Mouse (Mus musculus) forebrain, embryonic 15.5 days (tissue): Measurements from ENCODE around the gene Rgs7bp. TPM values are rescaled to one million over a fixed set of nuclear protein-coding genes. Genes with fewer than 3 reads are reported as not detected.
A peak's percentile ranks its signal among the peaks of the same experiment; 100 is the strongest.

Experiments
- ATAC-seq: fragments of 200-750 bp; cut with Nextera tagmentation; replicated peaks from 2 replicates; pipeline ENCODE4 v1.8.0; 2017; ENCODE audit warnings: mild to moderate bottlenecking, moderate TSS enrichment, moderate library complexity
- H3K27ac ChIP-seq: fragments of 300-500 bp; sonication (generic); replicated peaks from 2 replicates; pipeline ENCODE4 v1.5.1; 2015; ENCODE audit warnings: mild to moderate bottlenecking, inconsistent platforms
- H3K27me3 ChIP-seq: fragments of 300-500 bp; sonication (generic); 2 replicates; pipeline ENCODE4 v1.6.1; 2015; ENCODE audit warnings: inconsistent platforms
- H3K36me3 ChIP-seq: fragments of 300-500 bp; sonication (generic); 2 replicates; pipeline ENCODE4 v1.6.1; 2015; ENCODE audit warnings: mild to moderate bottlenecking, inconsistent platforms
- H3K4me1 ChIP-seq: fragments of 300-500 bp; sonication (generic); 2 replicates; pipeline ENCODE4 v1.6.1; 2015; ENCODE audit warnings: inconsistent platforms
- H3K4me2 ChIP-seq: fragments of 300-500 bp; sonication (generic); replicated peaks from 2 replicates; pipeline ENCODE4 v1.6.1; 2015; ENCODE audit warnings: mild to moderate bottlenecking, inconsistent platforms
- H3K4me3 ChIP-seq: fragments of 300-500 bp; sonication (generic); 2 replicates; pipeline ENCODE4 v1.5.1; 2015; ENCODE audit warnings: mild to moderate bottlenecking, inconsistent platforms
- H3K9ac ChIP-seq: fragments of 300-500 bp; sonication (generic); replicated peaks from 2 replicates; pipeline ENCODE4 v1.6.1; 2015; ENCODE audit warnings: mild to moderate bottlenecking, inconsistent platforms
- H3K9me3 ChIP-seq: fragments of 300-500 bp; sonication (generic); 2 replicates; pipeline ENCODE4 v1.6.1; 2016; ENCODE audit warnings: inconsistent platforms
- WGBS: fragments of 180-500 bp; shearing (Covaris S2); methylation state at CpG from one replicate; pipeline ENCODE4 v1.1.7; 2015; ENCODE audit warnings: mixed read lengths; 5-methylcytosine and 5-hydroxymethylcytosine counted together
- polyA plus RNA-seq: library from polyadenylated mRNA; unstranded; fragments of >200 nt; fragmentation: Nextera tagmentation; extraction: Ambion mirVana; gene quantifications from 2 replicates; pipeline ENCODE4 v1.2.1, GENCODE M21; 2015

Gene Rgs7bp
- polyA plus RNA-seq, 1 experiment from 2014 or later: 5.2 TPM

GRCm38 (mm10) chr13:104960951-104961715 lies 93.6 kb downstream of the Rgs7bp start:
- Histone ChIP-seq H3K36me3 (no peaks in the 10 kb centered on the region), H3K4me1 (peaks cover 29% of the 10 kb centered on the region), H3K27me3 (no peaks in the 10 kb centered on the region), H3K9me3 (no peaks in the 10 kb centered on the region), H3K9ac (no peak overlapping the region), H3K27ac (peak overlapping the region; percentile 61), H3K4me2 (no peak overlapping the region), H3K4me3 (no peak overlapping the region)
- WGBS: 58% methylated on average over 14 of the region's 14 CpGs
- peak; percentile 47 for ATAC-seq

- ATAC-seq: no peak
- WGBS: 71% methylated on average over 7 of the region's 7 CpGs
- H3K4me3 ChIP-seq: no peak overlapping the region
- H3K9me3 ChIP-seq: no peaks in the 10 kb centered on the region
- H3K27me3 ChIP-seq: no peaks in the 10 kb centered on the region
- H3K36me3 ChIP-seq: no peaks in the 10 kb centered on the region
- H3K4me2 ChIP-seq: no peak overlapping the region
- H3K4me1 ChIP-seq: peaks cover 29% of the 10 kb centered on the region
- no peak overlapping the region for H3K9ac ChIP-seq
- H3K27ac ChIP-seq: peak overlapping the region; percentile 61; the same call in 1 of the 2 replicates
Measured at GRCm38 (mm10) chr13:104960206-104960928, 94.4 kb downstream of the Rgs7bp start.

DNA sequence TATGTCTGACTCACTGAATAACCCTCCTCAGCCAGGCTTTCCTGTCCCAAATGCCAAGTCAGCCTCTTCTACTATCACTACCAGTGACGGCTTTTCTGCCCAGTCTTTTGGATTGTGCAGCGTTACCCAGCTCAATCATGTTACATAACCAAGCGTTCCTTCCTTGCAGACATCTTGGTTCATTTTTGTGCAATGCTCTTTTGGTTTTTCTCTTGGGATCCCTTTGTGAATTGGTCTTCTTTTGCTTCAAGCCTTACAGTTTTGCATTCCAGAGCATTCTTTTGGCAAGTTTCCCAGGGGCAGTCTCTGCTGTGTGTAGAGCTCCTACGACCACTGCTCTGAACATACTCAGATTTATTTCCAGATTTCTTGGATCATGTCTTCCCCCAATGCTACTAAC lies 95.0 kb downstream of the Rgs7bp start:
- Histone ChIP-seq H3K27me3 (no peaks in the 10 kb centered on the region), H3K4me2 (no peak overlapping the region), H3K4me1 (peaks cover 29% of the 10 kb centered on the region), H3K27ac (no peak overlapping the region), H3K4me3 (no peak overlapping the region), H3K9me3 (no peaks in the 10 kb centered on the region), H3K9ac (no peak overlapping the region), H3K36me3 (no peaks in the 10 kb centered on the region)
- WGBS: 73% methylated on average over 4 of the region's 4 CpGs
- no peak for ATAC-seq

DNA sequence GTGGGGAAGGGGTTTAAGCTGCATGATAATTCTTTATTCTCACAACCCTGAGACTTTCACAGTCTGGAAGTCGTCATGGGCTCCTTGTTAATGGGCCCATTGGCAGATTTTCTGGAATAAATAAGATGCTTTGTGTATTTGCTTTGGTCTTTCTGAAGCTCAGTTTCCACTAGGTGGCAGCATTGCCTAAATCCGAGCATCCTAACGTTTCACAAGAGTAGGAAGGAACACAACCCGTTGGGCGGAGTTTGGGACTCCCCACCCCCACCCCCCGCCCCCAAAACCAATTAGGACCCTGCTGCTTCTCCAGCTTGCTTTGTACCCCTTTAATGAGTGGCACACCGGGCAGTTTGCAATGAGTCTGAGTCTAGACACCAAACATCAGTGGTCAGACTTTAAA lies 106.8 kb downstream of the Rgs7bp start:
- no peak overlapping the region for H3K4me2 ChIP-seq
- WGBS: under 1% methylated on average over 7 of the region's 7 CpGs

GRCm38 (mm10) chr13:104940483-104940882 lies 114.2 kb downstream of the Rgs7bp start:
- WGBS: 95% methylated on average over 8 of the region's 8 CpGs
- Histone ChIP-seq H3K27me3 (no peaks in the 10 kb centered on the region), H3K4me2 (no peak overlapping the region), H3K4me1 (peaks cover 18% of the 10 kb centered on the region), H3K9me3 (no peaks in the 10 kb centered on the region), H3K9ac (no peak overlapping the region), H3K36me3 (no peaks in the 10 kb centered on the region), H3K27ac (no peak overlapping the region), H3K4me3 (no peak overlapping the region)
- ATAC-seq: no peak

More for the DNA sequence above, 106.8 kb downstream of the Rgs7bp start:
- H3K27ac ChIP-seq: peak overlapping the region; percentile 43; the same call in 1 of the 2 replicates
- H3K9ac ChIP-seq: no peak overlapping the region
- ATAC-seq: peak; percentile 93
- H3K4me1 ChIP-seq: peaks cover 8% of the 10 kb centered on the region; the same call in 1 of the 2 replicates
- no peaks in the 10 kb centered on the region for H3K27me3 ChIP-seq
- no peak overlapping the region for H3K4me3 ChIP-seq
- no peaks in the 10 kb centered on the region for H3K9me3 ChIP-seq
- no peaks in the 10 kb centered on the region for H3K36me3 ChIP-seq

GRCm38 (mm10) chr13:104939856-104940255 lies 114.9 kb downstream of the Rgs7bp start:
- no peaks in the 10 kb centered on the region for H3K27me3 ChIP-seq
- no peak overlapping the region for H3K4me3 ChIP-seq
- 0 out of 2 replicates have a peak, but pooled peaks have one; percentile 37 for ATAC-seq
- no peaks in the 10 kb centered on the region for H3K36me3 ChIP-seq
- H3K9ac ChIP-seq: no peak overlapping the region
- no peak overlapping the region for H3K27ac ChIP-seq
- WGBS: 6% methylated on average over 4 of the region's 4 CpGs
- H3K4me2 ChIP-seq: no peak overlapping the region
- H3K9me3 ChIP-seq: no peaks in the 10 kb centered on the region
- H3K4me1 ChIP-seq: peaks cover 18% of the 10 kb centered on the region

- Histone ChIP-seq H3K36me3 (no peaks in the 10 kb centered on the region), H3K4me3 (no peak overlapping the region), H3K27me3 (no peaks in the 10 kb centered on the region), H3K9me3 (no peaks in the 10 kb centered on the region), H3K9ac (no peak overlapping the region), H3K4me1 (peaks cover 18% of the 10 kb centered on the region), H3K4me2 (no peak overlapping the region), H3K27ac (no peak overlapping the region)
- peak; percentile 59; the same call in 1 of the 2 replicates for ATAC-seq
- 66% methylated on average over 13 of the region's 13 CpGs for WGBS
Measured at GRCm38 (mm10) chr13:104938966-104939593, 115.7 kb downstream of the Rgs7bp start.

DNA sequence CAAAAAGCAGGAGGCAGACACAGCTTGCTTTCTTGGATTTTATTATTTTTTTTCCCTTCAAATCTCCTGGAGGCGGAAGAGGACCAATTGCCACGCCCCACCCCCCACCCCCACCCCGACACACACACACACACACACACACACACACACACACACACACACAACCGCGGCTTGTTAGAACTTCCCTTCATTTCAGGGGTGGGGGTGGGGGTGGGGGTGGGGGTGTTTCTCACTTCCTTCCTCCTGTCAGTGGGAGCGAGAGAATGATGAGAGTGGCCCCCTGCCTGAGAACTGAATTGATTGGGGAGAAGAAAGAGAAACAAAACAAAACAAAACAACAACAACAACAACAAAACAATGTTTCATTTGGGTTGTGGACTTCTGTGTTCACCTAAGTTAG lies 117.0 kb downstream of the Rgs7bp start:
- Histone ChIP-seq H3K27ac (no peak overlapping the region), H3K4me1 (peaks cover 18% of the 10 kb centered on the region), H3K4me2 (peak overlapping the region; percentile 35), H3K9ac (0 out of 2 replicates have a peak overlapping the region, but pooled peaks have one; percentile 6), H3K9me3 (no peaks in the 10 kb centered on the region), H3K4me3 (peak overlapping the region; percentile 20), H3K27me3 (no peaks in the 10 kb centered on the region), H3K36me3 (no peaks in the 10 kb centered on the region)
- ATAC-seq: 0 out of 2 replicates have a peak, but pooled peaks have one; percentile 25
- WGBS: 16% methylated on average over 5 of the region's 6 CpGs

GRCm38 (mm10) chr13:104936586-104936985 lies 118.1 kb downstream of the Rgs7bp start:
- 66% methylated on average over 2 of the region's 2 CpGs for WGBS
- Histone ChIP-seq H3K36me3 (no peaks in the 10 kb centered on the region), H3K4me2 (peak overlapping the region; percentile 35), H3K27ac (no peak overlapping the region), H3K9ac (no peak overlapping the region), H3K27me3 (no peaks in the 10 kb centered on the region), H3K4me1 (peaks cover 18% of the 10 kb centered on the region), H3K4me3 (peak overlapping the region; percentile 20; the same call in 1 of the 2 replicates), H3K9me3 (no peaks in the 10 kb centered on the region)
- ATAC-seq: no peak

DNA sequence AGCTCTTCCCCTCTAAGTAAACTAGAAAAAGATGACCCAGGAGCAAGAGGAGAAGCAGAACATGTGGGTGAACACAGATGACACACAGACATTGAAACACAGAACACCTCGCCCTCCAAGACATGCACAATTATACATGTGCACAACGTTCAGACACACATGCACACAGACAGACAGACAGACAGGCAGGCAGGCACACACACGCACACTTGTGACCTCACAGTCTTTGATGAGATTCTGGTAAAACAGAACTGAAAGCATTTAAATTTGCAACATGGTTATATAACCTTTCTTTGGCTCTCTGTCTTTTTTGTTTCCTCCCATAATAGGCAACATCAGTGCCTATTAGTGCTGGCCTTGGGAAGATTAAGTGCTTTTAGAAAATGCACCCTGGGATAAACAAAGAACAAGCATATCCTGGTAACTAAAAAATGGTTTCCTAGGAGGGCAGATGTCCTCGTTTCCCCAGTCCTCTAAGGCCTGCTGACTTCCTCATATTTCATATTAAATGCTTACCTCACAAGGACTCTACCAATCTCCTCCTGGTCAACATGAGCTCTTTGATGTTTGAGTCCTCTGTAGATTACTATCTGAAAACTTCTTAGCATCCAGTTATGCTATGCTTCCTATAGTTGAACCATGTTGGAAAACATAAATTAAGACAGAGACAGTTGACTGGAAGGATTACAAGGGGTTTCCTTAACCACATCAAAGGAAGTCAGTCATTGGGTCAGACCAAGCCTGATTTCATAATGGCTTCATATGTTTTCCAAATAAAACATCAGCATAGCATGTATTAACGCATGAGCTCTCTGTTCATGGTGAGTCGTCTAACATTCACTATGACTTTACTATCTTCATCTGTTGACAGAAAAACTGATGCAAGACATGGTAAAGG lies 122.8 kb downstream of the Rgs7bp start:
- Histone ChIP-seq H3K4me3 (no peak overlapping the region), H3K36me3 (no peaks in the 10 kb centered on the region), H3K4me2 (no peak overlapping the region), H3K27ac (no peak overlapping the region), H3K9me3 (no peaks in the 10 kb centered on the region), H3K4me1 (peaks cover 5% of the 10 kb centered on the region), H3K9ac (no peak overlapping the region), H3K27me3 (no peaks in the 10 kb centered on the region)
- no peak for ATAC-seq
- 71% methylated on average over 6 of the region's 6 CpGs for WGBS

DNA sequence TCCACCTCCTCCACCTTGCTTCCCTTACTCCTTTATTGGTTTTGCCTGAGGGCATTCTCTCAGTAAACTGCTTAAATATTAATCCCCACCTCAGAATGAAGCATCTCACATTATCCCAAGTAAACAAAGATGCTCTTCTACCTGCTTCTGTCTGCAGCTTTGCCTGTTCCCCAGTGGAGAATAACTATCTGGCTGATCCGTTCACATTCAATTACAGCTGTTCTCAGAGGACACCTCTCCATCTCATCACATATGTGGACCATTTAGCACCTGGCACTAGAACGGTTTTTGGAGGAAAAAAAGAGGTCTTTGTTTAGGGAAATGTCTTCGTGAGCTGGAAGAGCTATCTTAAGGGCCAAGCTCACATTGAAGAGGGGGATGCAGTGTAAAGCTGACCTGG lies 123.9 kb downstream of the Rgs7bp start:
- Histone ChIP-seq H3K36me3 (no peaks in the 10 kb centered on the region), H3K4me3 (no peak overlapping the region), H3K4me2 (no peak overlapping the region), H3K4me1 (no peaks in the 10 kb centered on the region), H3K9ac (no peak overlapping the region), H3K9me3 (no peaks in the 10 kb centered on the region), H3K27ac (no peak overlapping the region), H3K27me3 (no peaks in the 10 kb centered on the region)
- no peak for ATAC-seq
- WGBS: 71% methylated on average over 3 of the region's 3 CpGs
